Mouse (Mus musculus): ENCODE data around the gene Rps2.

The Rps2 gene

DNA sequence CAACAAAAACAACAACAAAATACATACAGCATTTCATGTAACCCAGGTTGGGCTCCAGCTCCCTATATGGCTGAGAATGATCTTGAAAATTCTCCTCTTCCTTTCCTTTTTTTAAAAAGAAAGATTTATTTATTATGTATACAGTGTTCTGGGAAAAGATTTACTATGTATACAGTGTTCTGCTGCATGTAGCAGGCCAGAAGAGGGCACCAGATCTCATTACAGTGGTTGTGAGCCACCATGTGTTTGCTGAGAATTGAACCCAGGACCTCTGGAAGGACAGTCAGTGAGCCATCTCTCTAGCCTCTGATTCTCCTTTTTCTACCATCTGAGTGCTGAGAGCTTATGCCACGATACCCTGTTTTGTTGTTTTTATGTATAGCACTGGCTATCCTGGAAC is 16.6 kb downstream of the Rps2 start:
- no peak for DNase-seq

DNA sequence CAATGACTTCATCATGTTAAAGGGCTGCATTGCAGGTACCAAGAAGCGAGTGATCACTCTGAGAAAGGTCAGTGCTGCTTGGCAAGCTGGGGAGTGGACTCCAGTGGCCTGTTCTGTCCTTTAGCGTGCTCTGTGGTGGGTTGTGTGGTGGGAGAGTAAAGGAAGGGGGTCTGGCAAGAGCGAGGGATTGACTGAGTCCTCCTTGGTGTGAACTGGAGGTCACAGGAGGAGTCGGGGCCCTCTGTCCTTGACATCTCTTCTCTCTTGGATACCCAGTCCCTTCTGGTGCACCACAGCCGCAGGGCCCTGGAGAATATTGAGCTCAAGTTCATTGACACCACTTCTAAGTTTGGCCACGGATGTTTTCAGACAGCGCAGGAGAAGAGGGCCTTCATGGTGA is 17.5 kb downstream of the Rps2 start:
- DNase-seq: peak; percentile 32

DNA sequence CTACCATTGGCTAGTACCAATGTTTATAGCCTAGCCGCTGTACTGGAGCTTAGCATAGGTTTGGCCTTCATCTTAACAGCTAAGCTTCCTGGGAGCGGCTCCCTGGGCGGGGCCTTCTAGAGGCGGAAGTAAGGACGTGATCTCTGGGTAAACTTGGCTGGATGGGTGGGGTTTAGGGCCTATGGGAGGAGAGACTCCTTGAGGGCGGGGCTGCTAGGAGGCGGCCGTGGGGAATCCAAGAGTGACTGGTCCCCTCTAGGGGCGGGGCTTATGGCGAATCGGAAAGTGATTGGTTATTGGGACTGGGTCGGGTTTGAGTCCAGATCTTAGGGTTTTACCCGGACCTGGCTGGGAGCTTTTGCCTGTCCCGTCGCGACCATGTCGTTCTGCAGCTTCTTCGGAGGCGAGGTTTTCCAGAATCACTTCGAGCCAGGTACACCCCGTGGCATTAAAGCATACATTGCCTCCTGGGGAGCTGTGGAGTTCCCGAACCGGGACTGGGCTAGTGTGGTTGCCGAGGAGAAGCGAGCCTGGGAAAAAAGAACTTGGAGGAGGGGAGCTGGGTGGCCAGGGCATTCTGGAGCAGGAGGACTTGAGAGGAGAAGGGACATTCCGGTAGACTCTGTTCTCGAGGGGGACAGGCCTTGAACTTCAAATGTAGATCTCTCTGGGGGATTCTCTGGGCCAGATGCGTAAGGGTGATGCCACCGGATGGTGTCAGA is 18.6 kb downstream of the Rps2 start, which contains the start of gene Msrb1:
Gene Msrb1 (plus strand): TSS at position 313 of the 722 bp plus-strand sequence.
- DNase-seq: peak; percentile 96

DNA sequence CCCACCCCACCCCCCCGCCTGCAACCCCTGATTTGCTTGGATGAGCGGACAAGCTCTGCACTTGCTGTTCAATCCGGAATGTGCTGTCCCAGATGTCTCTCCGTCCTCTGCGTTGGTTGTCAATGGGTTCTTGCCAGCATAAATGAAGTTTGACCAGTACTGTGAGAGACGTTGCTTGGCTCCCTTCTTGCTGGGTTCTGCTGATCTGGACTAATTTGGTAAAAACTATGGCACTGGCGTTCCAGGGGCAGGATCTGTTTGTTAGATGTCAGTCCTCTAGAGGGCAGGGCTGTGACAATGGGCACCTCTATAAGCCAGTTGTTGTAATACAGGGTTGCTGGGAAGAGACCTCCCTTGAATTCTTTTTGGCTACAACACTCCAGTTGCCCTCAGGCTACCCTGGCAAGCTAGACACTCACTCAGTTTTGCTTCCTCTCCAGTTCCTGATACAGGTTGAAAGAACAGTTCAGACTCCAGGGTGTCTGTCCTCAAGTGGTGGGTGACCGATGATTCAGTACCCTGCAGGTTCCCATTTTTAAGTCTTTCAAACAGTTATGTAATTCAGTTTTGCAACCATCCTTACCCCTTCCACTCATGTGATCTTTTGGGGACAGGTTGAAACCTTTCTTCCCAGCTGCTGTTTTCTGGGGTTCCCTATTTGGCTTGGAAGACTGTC is 19.4 kb downstream of the Rps2 start:
- no peak for DNase-seq

DNA sequence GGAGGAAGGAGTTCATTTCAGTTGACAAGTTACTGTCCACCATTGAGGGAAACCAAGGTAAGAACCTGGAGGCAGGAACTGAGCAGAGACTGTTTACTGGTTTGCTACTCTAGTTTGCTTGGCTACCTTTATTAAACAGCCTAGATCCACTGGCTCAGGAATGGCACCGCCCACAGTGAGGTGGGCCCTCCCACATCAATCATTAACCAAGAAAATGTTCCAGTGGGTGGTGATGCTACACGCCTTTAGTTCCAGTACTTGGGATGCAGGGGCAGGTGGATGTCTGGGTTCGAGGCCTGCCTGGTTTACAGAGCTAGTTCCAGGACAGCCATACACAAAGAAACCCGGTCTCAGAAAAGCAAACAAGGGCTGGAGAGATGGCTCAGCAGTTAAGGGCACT is 20.3 kb downstream of the Rps2 start:
- DNase-seq: no peak

GRCm38 (mm10) chr17:24739926-24740325 is 22.0 kb downstream of the Rps2 start:
- no peak for DNase-seq

DNA sequence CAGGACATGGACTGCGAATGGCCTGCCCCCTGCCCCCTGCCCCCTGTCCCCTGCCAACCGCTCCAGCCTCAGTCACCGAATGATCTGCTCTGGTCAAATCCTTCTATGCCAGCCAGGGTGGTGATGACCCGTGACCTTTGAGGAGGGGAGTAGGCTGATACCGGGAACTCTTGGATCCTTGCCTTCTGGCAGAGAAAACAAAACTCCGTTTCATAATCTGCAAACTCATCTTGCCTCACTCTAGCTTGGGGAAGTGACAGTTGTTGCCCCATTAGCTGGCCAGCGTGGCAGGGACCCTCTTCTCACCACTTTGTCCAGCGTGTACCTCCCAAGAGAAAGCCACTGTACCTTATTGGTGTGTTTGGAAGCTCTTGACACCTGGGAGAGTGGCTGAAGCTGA is 24.4 kb downstream of the Rps2 start:
- DNase-seq: no peak

GRCm38 (mm10) chr17:24743896-24744295 is 26.0 kb downstream of the Rps2 start:
- DNase-seq: no peak

DNA sequence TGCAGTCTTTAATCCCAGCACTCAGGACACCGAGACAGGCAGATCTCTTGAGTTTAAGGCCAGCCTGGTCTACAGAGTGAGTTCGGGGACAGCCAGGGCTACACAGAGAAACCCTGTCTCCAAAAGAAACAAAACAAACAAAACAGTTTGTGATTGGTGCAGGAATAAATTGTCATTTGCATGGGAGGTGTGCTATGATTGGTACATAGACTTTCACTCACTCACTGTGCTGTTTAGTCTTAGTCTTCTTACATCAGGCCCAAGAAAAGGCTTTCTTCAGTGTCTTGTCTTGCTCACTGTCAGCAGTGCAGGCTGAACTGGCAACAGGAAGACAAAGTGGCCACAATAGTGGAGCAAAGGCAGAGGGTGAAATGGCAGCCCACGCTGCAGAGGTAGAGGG is 26.5 kb downstream of the Rps2 start:
- DNase-seq: no peak

- DNase-seq: peak; percentile 66
Measured at GRCm38 (mm10) chr17:24745526-24746497, 27.9 kb downstream of the Rps2 start.

- no peak for DNase-seq
Measured at GRCm38 (mm10) chr17:24746986-24747385, 29.1 kb downstream of the Rps2 start.

GRCm38 (mm10) chr17:24751528-24751927 is 33.6 kb downstream of the Rps2 start:
- no peak for DNase-seq

DNA sequence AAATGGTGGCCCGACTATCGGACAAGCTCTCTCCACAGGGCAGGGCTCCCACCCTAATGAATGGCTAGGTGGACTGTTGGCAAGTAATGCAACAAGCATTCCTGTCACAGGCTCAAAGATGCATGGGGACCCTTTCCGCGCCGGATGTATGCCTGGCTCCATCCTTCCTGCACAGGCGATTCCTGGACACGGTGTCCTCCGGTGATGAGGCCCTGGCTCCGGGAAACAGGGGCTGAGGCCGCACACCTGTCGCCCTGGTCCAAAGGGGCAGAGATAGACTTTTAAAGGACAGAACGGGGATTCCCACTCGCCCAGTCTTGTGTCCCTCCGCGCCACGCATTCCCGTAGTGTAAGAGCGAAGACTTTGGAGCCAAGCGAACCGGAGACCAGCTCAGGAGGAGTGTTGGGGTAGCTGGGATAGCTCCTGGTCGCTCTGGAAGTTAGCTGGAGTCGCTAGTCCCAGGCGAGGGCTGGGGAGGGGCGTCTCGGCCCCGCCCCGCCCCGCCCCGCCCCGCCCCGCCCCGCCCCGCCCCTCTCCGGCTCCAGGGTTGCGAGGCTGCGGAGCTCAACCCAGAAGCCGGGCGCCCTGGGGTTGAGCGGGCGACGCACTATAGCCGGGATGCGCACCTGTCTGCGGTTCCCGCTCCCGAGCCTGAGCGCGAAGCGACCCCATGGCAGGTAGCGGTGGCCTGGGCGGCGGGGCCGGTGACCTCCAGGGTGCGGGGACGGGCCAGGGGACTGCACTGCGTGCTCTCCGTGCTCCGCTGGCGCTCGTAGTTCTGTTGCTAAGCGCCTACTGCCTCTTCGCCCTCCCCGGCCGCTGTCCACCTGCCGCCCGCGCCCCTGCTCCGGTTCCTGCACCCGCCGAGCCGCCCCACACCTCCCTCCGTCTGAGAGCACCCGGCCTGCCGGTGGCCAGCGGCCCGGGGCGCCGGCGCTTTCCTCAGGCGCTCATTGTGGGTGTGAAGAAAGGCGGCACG is 34.8 kb downstream of the Rps2 start, which contains the start of gene Hs3st6:
Gene Hs3st6 (plus strand): TSS at position 574 of the 980 bp plus-strand sequence.
- no peak for DNase-seq

GRCm38 (mm10) chr17:24757394-24757793 is 39.5 kb downstream of the Rps2 start:
- no peak for DNase-seq

DNA sequence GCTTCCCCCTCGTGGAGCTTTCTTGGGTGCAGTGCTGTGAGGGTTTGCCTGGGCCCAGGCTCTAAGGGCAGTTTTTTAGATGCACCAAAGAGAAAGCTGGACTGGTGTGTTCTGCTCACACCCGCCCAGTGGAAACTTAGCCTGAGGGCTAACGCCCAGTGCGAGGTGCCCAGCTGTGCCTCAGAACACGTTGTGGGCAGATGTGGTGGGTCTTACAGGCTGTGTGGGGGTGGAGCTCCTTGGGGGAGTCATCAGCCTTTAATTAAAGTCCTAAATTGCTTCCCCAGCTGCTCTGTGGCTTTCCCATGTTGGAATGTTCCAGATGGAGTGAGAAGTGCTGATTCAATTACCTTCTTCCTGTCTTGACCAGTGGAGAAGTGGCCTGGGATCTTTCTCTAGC is 43.2 kb downstream of the Rps2 start:
- DNase-seq: no peak

DNA sequence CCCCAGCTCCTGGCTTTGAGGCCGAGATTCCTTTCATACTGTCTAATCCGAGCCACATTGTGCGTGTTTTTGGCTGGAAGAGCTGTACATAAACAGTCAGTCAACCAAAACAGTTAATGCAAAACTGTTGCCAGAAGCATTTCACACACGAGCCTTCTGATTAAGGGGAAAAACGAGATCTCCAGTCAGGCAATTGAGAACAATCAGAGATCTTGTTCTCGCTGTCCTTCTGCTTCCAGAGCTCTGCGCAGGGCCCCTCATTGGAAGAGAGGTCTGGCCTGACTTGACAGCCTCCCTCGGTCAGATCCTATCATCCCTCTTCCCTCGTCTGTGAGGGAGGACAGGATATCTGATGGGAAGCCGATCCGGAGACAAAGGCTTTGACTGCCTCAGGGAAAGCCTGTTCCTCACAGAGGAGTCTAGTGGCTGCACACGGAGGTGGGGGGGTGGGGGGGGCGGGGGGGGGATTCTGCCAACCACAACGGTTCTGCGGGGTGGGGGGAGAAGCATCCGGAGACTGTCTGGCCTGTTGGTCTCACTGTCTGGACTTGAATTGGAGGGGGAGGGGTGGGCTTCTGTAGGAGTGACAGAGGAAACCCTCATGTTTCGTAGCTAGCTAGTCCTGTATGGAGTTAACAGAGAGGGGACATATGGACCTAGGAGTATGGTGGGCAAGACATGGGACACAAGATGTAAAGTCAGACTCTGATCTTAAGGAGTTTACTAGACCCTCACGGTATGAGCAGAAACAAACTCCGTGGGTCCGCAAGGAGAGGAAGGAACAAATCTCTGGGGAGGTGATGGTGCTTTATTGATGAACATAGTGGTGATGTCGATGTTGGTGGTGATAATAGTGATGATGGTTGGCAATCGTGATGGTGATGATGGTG is 47.3 kb downstream of the Rps2 start:
- DNase-seq: no peak

DNA sequence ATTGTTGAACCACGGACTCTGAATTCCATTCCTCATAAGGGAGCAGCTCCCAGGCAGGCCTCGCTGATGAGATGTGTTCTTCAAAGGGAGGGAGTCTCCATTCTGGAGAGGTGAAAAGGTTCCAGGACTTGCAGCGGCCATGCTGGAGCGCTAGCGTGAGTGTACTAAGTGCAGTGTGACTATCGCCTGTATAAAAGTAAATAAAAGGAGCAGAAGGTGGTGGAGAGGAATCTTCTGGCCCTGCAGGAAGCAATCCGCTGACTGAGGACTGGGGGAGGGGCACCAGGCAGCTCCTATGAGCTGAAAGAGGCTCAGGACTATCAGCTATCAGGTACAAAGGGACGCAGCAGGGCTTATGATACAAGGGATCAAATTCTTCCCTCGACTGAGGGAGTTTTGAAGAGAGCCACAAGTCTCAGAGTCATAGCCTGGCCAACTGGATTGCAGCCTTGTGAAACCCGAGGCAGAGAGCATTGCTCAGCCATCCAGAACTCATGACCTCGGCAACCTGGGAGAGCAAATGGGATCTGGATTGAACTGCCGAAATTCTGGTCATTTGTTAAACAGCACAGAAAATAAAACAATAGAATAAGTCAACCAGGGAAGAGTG is 48.5 kb downstream of the Rps2 start:
- DNase-seq: no peak

GRCm38 (mm10) chr17:24769146-24769545 is 51.2 kb downstream of the Rps2 start:
- no peak for DNase-seq

Data from cerebellum, adult 9-11 months (tissue).